Mouse (Mus musculus): ENCODE measurements around the gene Cpeb4.

GRCm38 (mm10) chr11:31839084-31839460 is 32.9 kb upstream of the Cpeb4 start:
- TF ChIP-seq CTCF (IDR thresholded peaks at IDR 0.05; ENCODE audit: extremely low read depth, insufficient read depth, low read length) (no peak), POLR2A (IDR thresholded peaks at IDR 0.05; ENCODE audit: extremely low read depth, insufficient read depth, low read length) (no peak)
